Mouse (Mus musculus) CH12.LX (cell line): ENCODE measurements at regions not wholly inside any gene's neighbourhood (a gene's known extent, or its start where the extent isn't known, plus 50 kb on each side); places are given as distances from the start of the nearest gene placed in this dataset.

Experiments
- DNase-seq: peaks from one replicate; pipeline ENCODE4 v3.0.0-alpha.2; 2013; ENCODE audit errors: extremely low read depth
- H3K27ac ChIP-seq: 2 replicates; pipeline ENCODE4 v1.5.1; 2012; ENCODE audit warnings: low read depth, mild to moderate bottlenecking, control low read depth, moderate library complexity; ENCODE audit not compliant: insufficient read depth
- H3K27me3 ChIP-seq: replicated peaks from 2 replicates; pipeline ENCODE3; 2012; ENCODE audit warnings: inconsistent platforms
- H3K36me3 ChIP-seq, 2 experiments: replicated peaks in 1 of 2; 2 replicates each; pipeline versions ENCODE3 to v1.6.1; 2012; ENCODE audit warnings: inconsistent platforms in 1 of 2, low read length in 1 of 2, mild to moderate bottlenecking in 1 of 2, mixed read lengths in 1 of 2, moderate library complexity in 1 of 2; ENCODE audit not compliant: control insufficient read depth in 1 of 2, insufficient read depth in 1 of 2
- H3K4me1 ChIP-seq, 2 experiments: 2 replicates each; pipeline ENCODE4 v1.6.1; 2012; ENCODE audit warnings: inconsistent platforms in 1 of 2, moderate library complexity in 1 of 2; ENCODE audit not compliant: insufficient read depth in 2 of 2, control insufficient read depth in 1 of 2
- H3K4me2 ChIP-seq: 2 replicates; pipeline ENCODE4 v1.6.1; 2012; ENCODE audit warnings: low read depth, mild to moderate bottlenecking, control low read depth; ENCODE audit not compliant: poor library complexity, insufficient read depth, severe bottlenecking
- H3K4me3 ChIP-seq, 3 experiments: fragments of 150-350 bp in 1 of 3; sonication (generic) in 1 of 3; replicated peaks in 1 of 3; 2 replicates each; pipeline versions ENCODE3 to v1.5.1; 2011 to 2012; ENCODE audit warnings: low read depth in 2 of 3, low read length in 2 of 3, mild to moderate bottlenecking in 2 of 3, moderate library complexity in 2 of 3, control low read depth in 1 of 3, improper control_type of control experiment in 1 of 3, inconsistent platforms in 1 of 3, mixed read lengths in 1 of 3; ENCODE audit not compliant: poor library complexity in 1 of 3
- H3K79me2 ChIP-seq: replicated peaks from 2 replicates; pipeline ENCODE4 v1.6.1; 2012; ENCODE audit warnings: mild to moderate bottlenecking, moderate library complexity; ENCODE audit not compliant: control insufficient read depth, poor library complexity, insufficient read depth, severe bottlenecking; ENCODE audit errors: extremely low read depth
- H3K9ac ChIP-seq: 2 replicates; pipeline ENCODE4 v1.6.1; 2012; ENCODE audit warnings: low read depth, mild to moderate bottlenecking, control low read depth, moderate library complexity; ENCODE audit not compliant: insufficient read depth
- H3K9me3 ChIP-seq: replicated peaks from 2 replicates; pipeline ENCODE3; 2012; ENCODE audit warnings: low read length, inconsistent platforms, mixed read lengths
- CHD2 ChIP-seq: IDR thresholded peaks from 2 replicates; pipeline ENCODE4 v1.6.1; 2011; ENCODE audit warnings: low read length, improper control_type of control experiment
- ELF1 ChIP-seq: IDR thresholded peaks from 2 replicates; pipeline ENCODE4 v1.6.1; 2014; ENCODE audit warnings: low read depth, mild to moderate bottlenecking, inconsistent platforms, low read length, improper control_type of control experiment
- EP300 ChIP-seq: IDR thresholded peaks from 2 replicates; pipeline ENCODE4 v1.6.1; 2011; ENCODE audit warnings: low read length, improper control_type of control experiment
- ETS1 ChIP-seq: conservative IDR thresholded peaks from 2 replicates; pipeline ENCODE4 v1.6.1; 2012; ENCODE audit warnings: low read depth, mild to moderate bottlenecking, inconsistent platforms, low read length, improper control_type of control experiment, moderate library complexity
- GABPA ChIP-seq: IDR thresholded peaks from 2 replicates; pipeline ENCODE4 v1.6.1; 2012; ENCODE audit warnings: low read depth, low read length, improper control_type of control experiment, inconsistent platforms; ENCODE audit not compliant: insufficient replicate concordance
- HCFC1 ChIP-seq: IDR thresholded peaks from 2 replicates; pipeline ENCODE4 v1.6.1; 2012; ENCODE audit warnings: low read depth, mild to moderate bottlenecking, inconsistent platforms, low read length, improper control_type of control experiment
- KAT2A ChIP-seq: IDR thresholded peaks from 2 replicates; pipeline ENCODE4 v1.6.1; 2012; ENCODE audit warnings: low read length, improper control_type of control experiment, inconsistent platforms; ENCODE audit not compliant: insufficient replicate concordance
- MEF2A ChIP-seq: IDR thresholded peaks from 2 replicates; pipeline ENCODE4 v1.6.1; 2014; ENCODE audit warnings: low read depth, mild to moderate bottlenecking, inconsistent platforms, low read length, improper control_type of control experiment, borderline replicate concordance
- MXI1 ChIP-seq: IDR thresholded peaks from 2 replicates; pipeline ENCODE4 v1.6.1; 2011; ENCODE audit warnings: mild to moderate bottlenecking, low read depth, low read length, improper control_type of control experiment
- MYC ChIP-seq: IDR thresholded peaks from 2 replicates; pipeline ENCODE4 v1.6.1; 2011; ENCODE audit warnings: low read depth, mild to moderate bottlenecking, improper control_type of control experiment, low read length
- NRF1 ChIP-seq: IDR thresholded peaks from 2 replicates; pipeline ENCODE4 v1.6.1; 2014; ENCODE audit warnings: low read depth, mild to moderate bottlenecking, inconsistent platforms, low read length, improper control_type of control experiment, moderate library complexity
- POLR2A ChIP-seq: IDR thresholded peaks from 2 replicates; pipeline ENCODE4 v1.6.1; 2011; ENCODE audit warnings: low read depth, mild to moderate bottlenecking, improper control_type of control experiment, low read length
- RCOR1 ChIP-seq: conservative IDR thresholded peaks from 2 replicates; pipeline ENCODE4 v1.6.1; 2012; ENCODE audit warnings: low read depth, mild to moderate bottlenecking, inconsistent platforms, low read length, improper control_type of control experiment
- SMC3 ChIP-seq: IDR thresholded peaks from 2 replicates; pipeline ENCODE4 v1.6.1; 2011; ENCODE audit warnings: low read depth, low read length, improper control_type of control experiment
- UBTF ChIP-seq: IDR thresholded peaks from 2 replicates; pipeline ENCODE4 v1.6.1; 2012; ENCODE audit warnings: low read depth, mild to moderate bottlenecking, inconsistent platforms, low read length, improper control_type of control experiment, moderate library complexity
- USF1 ChIP-seq: IDR thresholded peaks from 2 replicates; pipeline ENCODE4 v1.6.1; 2014; ENCODE audit warnings: low read depth, mild to moderate bottlenecking, inconsistent platforms, low read length, improper control_type of control experiment
- USF2 ChIP-seq: conservative IDR thresholded peaks from 2 replicates; pipeline ENCODE4 v1.6.1; 2011; ENCODE audit warnings: low read depth, low read length, improper control_type of control experiment
- ZKSCAN1 ChIP-seq: IDR thresholded peaks from 2 replicates; pipeline ENCODE4 v1.6.1; 2012; ENCODE audit warnings: low read depth, inconsistent platforms, low read length, improper control_type of control experiment, borderline replicate concordance
- ZNF384 ChIP-seq: IDR thresholded peaks from 2 replicates; pipeline ENCODE4 v1.6.1; 2012; ENCODE audit warnings: low read depth, low read length, improper control_type of control experiment, inconsistent platforms
- dilution Hi-C: fragments of 300-500 bp; cut with MboI; formaldehyde crosslinking; loops from 2 replicates; pipeline ENCODE4 v1.14.3; 2020; ENCODE audit warnings: low sequenced_read_pairs; ENCODE audit not compliant: extremely low pct_unique_long_range_greater_than_20kb, extremely low pct_ligation_motif_present
- in situ Hi-C: fragments of 300-500 bp; cut with MboI; formaldehyde crosslinking; loops from 3 replicates; pipeline ENCODE4 v1.14.3; 2019; ENCODE audit warnings: low sequenced_read_pairs, low pct_ligation_motif_present, low pct_unique_long_range_greater_than_20kb, mixed read lengths

DNA sequence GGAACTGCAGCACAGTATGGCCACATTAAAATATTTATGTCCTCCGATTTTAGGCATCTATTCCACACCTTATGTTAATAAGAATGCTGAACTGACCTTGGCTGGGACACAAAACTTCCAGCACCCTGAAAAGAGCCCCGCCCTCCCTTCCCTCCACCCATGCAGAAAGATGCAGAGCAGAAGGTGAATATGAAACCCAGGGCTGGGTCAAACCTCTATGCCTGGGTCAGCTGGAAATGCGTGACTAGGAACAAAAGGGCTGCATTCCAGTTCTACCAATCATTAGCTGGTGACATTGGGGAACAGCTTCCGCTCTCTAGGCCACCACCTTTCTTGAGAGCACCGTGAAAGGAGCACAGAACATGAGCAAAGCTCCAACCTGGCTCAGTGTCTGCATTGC, 114.9 kb upstream of the Slc24a5 start:
- H3K4me2 ChIP-seq: no peak overlapping the region
- no peaks in the 10 kb centered on the region for H3K36me3 ChIP-seq
- in situ Hi-C loops: no loop called here
- H3K27me3 ChIP-seq: no peaks in the 10 kb centered on the region
- TF ChIP-seq POLR2A (no peak), USF1 (no peak), ZKSCAN1 (no peak)
- H3K27ac ChIP-seq: no peak overlapping the region
- no peaks in the 10 kb centered on the region for H3K4me1 ChIP-seq
- no peak for DNase-seq
- H3K4me3 ChIP-seq: no peak overlapping the region
- no peak overlapping the region for H3K9ac ChIP-seq
- dilution Hi-C loops: no loop called here
- no peaks in the 10 kb centered on the region for H3K79me2 ChIP-seq
- H3K9me3 ChIP-seq: peaks cover 76% of the 10 kb centered on the region

DNA sequence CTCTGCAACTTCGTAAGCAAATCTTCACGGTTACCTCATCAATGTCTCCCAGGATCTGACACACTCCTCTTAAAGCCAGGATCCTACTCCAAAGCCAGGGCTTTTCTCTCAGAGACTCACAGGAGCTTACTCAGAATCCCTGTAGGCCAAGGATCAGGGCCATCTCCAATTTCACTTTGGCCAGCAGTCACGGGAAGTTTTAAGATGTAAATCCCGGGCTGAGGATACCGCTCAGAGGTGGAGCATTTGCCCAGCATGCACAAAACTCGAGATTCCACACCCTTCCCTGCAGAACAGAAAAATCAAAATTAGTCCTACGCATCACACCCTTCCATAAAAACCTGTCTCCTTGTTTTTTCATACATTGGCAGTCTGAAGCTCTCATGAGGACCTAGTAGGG, 112.1 kb upstream of the Slc24a5 start:
- in situ Hi-C loops (no loop called here), dilution Hi-C loops (no loop called here)
- H3K4me1 ChIP-seq: no peaks in the 10 kb centered on the region
- H3K27me3 ChIP-seq: no peaks in the 10 kb centered on the region
- no peak overlapping the region for H3K27ac ChIP-seq
- peaks cover 75% of the 10 kb centered on the region for H3K9me3 ChIP-seq
- no peak overlapping the region for H3K4me2 ChIP-seq
- no peak overlapping the region for H3K4me3 ChIP-seq
- TF ChIP-seq EP300 (no peak), MEF2A (no peak), MYC (no peak)
- no peak for DNase-seq
- no peaks in the 10 kb centered on the region for H3K36me3 ChIP-seq
- no peak overlapping the region for H3K9ac ChIP-seq
- no peaks in the 10 kb centered on the region for H3K79me2 ChIP-seq

DNA sequence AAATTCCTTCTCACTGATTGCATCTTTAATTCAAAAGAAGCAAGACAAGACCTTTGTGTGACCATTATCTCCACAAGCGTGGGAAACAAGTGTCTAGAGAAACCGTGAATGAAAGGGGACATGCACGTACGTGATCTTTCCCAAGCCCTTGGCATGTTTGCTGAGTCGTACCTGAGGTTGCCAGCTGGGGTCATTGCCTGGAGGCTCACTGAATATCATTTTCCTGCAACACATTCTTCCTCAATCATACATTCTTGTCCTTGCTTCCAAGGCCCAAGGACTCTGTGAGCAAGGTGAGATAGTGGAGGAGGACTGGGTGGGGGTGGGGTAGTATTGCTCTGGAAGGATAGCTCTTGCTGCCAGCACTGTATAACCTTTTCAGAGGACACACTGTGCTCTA, 108.5 kb upstream of the Slc24a5 start:
- dilution Hi-C loops: no loop called here
- no peak overlapping the region for H3K27ac ChIP-seq
- no peak overlapping the region for H3K4me2 ChIP-seq
- no peak for DNase-seq
- H3K79me2 ChIP-seq: no peaks in the 10 kb centered on the region
- peaks cover 74% of the 10 kb centered on the region for H3K9me3 ChIP-seq
- no peaks in the 10 kb centered on the region for H3K27me3 ChIP-seq
- H3K4me1 ChIP-seq: no peaks in the 10 kb centered on the region
- H3K9ac ChIP-seq: no peak overlapping the region
- no peak for TF ChIP-seq SMC3
- TF ChIP-seq ELF1: no peak
- TF ChIP-seq ETS1: no peak
- no peak for TF ChIP-seq RCOR1
- no peak for TF ChIP-seq CHD2
- no peak for TF ChIP-seq KAT2A
- no peak for TF ChIP-seq MEF2A
- TF ChIP-seq GABPA: no peak
- TF ChIP-seq NRF1: no peak
- no peak for TF ChIP-seq UBTF
- no peak for TF ChIP-seq ZNF384
- no peak for TF ChIP-seq MXI1
- TF ChIP-seq USF2: no peak
- TF ChIP-seq HCFC1: no peak
- TF ChIP-seq POLR2A: no peak
- no peaks in the 10 kb centered on the region for H3K36me3 ChIP-seq
- no peak overlapping the region for H3K4me3 ChIP-seq
- in situ Hi-C loops: no loop called here
